In the genomic region with DNA sequence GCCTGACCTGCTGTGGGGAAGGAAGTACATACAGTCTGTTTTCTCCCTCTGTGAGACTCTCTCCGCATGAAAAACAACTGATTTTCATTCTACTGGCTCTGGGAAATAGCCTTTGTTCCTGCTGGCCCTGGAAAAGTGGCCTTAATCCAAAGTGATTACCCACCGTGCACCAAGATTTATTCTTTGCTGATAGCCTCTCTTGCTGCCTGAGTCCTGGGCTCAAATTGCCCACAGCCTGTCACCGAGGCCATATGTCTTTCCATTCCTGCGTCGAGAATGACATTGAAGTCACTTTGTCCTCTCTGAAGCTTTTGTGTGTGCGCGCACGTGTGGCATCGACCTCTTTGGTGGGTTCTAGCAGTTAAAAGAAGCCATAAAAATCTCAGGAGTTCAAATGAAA, we compare ENCODE assay signal across 12 mouse cellular contexts.
DNase-seq lines count a peak whose midpoint lies in the region; ATAC-seq lines count a peak whose summit lies in the region.
"Had no signal": no experiment of that assay in that cellular context is flagged by ENCODE, and none has a peak within 500 bp of the region (broad histone marks: within the 10 kb centered on the region; RNA-seq: fewer than 3 reads in every experiment).

No protein-coding gene starts in this region.

- DNase-seq in adrenal gland, adult 2 months: peak; percentile 41
- no peak for DNase-seq in adrenal gland, postnatal 25 days
- peak; percentile 59 for DNase-seq in adrenal gland, postnatal 14 days
- no peak for DNase-seq in hindbrain, embryonic 10.5 days (ENCODE audit: low spot score)
- no peak for DNase-seq in yolk sac, embryonic 10.5 days (ENCODE audit: low spot score)
- no peak for DNase-seq in layer of hippocampus, adult 8-10 months (ENCODE audit: low spot score in 2 of 2)
- DNase-seq in urinary bladder, postnatal 36 days (ENCODE audit: low spot score in 2 of 2): no peak
- DNase-seq: heart, adult 2 months had no signal

- no peak overlapping the region for H3K9ac ChIP-seq in midbrain, embryonic 15.5 days
- H3K9ac ChIP-seq: limb, embryonic 15.5 days had no signal

- 0 out of 2 replicates have a peak, but pooled peaks cover 5% of the 10 kb centered on the region for H3K9me3 ChIP-seq in hindbrain, embryonic 10.5 days
- H3K9me3 ChIP-seq in midbrain, embryonic 15.5 days: no peaks in the 10 kb centered on the region
- H3K9me3 ChIP-seq: limb, embryonic 15.5 days had no signal

- peaks cover 12% of the 10 kb centered on the region for H3K4me1 ChIP-seq in hindbrain, embryonic 10.5 days (replicated peaks)
- H3K4me1 ChIP-seq in midbrain, embryonic 15.5 days: peaks cover 19% of the 10 kb centered on the region

- H3K4me2 ChIP-seq in midbrain, embryonic 15.5 days: no peak overlapping the region
- H3K4me2 ChIP-seq: limb, embryonic 15.5 days had no signal

- H3K27me3 ChIP-seq in hindbrain, embryonic 10.5 days (ENCODE audit: insufficient read depth, poor library complexity, severe bottlenecking): no peaks in the 10 kb centered on the region
- no peaks in the 10 kb centered on the region for H3K27me3 ChIP-seq in midbrain, embryonic 15.5 days (replicated peaks)
- H3K27me3 ChIP-seq: limb, embryonic 15.5 days had no signal

- H3K27ac ChIP-seq in hindbrain, embryonic 10.5 days: peak overlapping the region; percentile 60
- H3K27ac ChIP-seq in midbrain, embryonic 15.5 days: peak overlapping the region; percentile 71; the same call in 1 of the 2 replicates
- H3K27ac ChIP-seq: heart, adult 2 months; limb, embryonic 15.5 days had no signal

- 73% methylated on average over 9 of the region's 9 CpGs for WGBS in hindbrain, embryonic 10.5 days
- 35% methylated on average over 9 of the region's 9 CpGs for WGBS in midbrain, embryonic 15.5 days

- no peak overlapping the region for H3K4me3 ChIP-seq in hindbrain, embryonic 10.5 days
- H3K4me3 ChIP-seq in midbrain, embryonic 15.5 days: no peak overlapping the region
- H3K4me3 ChIP-seq: heart, adult 2 months; limb, embryonic 15.5 days; myocyte had no signal

- H3K36me3 ChIP-seq in hindbrain, embryonic 10.5 days: no peaks in the 10 kb centered on the region
- no peaks in the 10 kb centered on the region for H3K36me3 ChIP-seq in midbrain, embryonic 15.5 days (replicated peaks)
- H3K36me3 ChIP-seq: G1E; limb, embryonic 15.5 days had no signal

- peak; percentile 42; the same call in 1 of the 2 replicates for ATAC-seq in midbrain, embryonic 15.5 days (replicated peaks)

Comparison
In these comparisons a context has a peak if more than half of its experiments do, and no peak if none do; other contexts are left out.
1. DNase-seq: peak in adrenal gland, adult 2 months (single experiment) and adrenal gland, postnatal 14 days (single experiment); none in adrenal gland, postnatal 25 days (single experiment), hindbrain, embryonic 10.5 days (single experiment), yolk sac, embryonic 10.5 days (single experiment), layer of hippocampus, adult 8-10 months (0 of 2) and urinary bladder, postnatal 36 days (0 of 2).